25 mouse cellular contexts compared by ENCODE assay signal in genomic region chr6:120469268-120469667, GRCm38 (mm10). TPM values are rescaled to one million over a fixed set of nuclear protein-coding genes. Genes with fewer than 3 reads are reported as not detected.
DNase-seq lines count a peak whose midpoint lies in the region; ATAC-seq and TF ChIP-seq lines count a peak whose summit lies in the region.
"Had no signal": no experiment of that assay in that cellular context is flagged by ENCODE, and none has a peak within 500 bp of the region (broad histone marks: within the 10 kb centered on the region; RNA-seq: fewer than 3 reads in every experiment).

No protein-coding gene starts in this region.

- ATAC-seq in hindbrain, postnatal 0 days = no peak
- no peak for ATAC-seq in liver, postnatal 0 days
- no peak for ATAC-seq in liver, embryonic 12.5 days
- no peak for ATAC-seq in forebrain, postnatal 0 days
- no peak for ATAC-seq in forebrain, embryonic 13.5 days
- ATAC-seq: midbrain, embryonic 15.5 days had no signal

- peaks cover 47% of the 10 kb centered on the region for H3K79me2 ChIP-seq in MEL (ENCODE audit: control insufficient read depth, insufficient read depth, low read length, poor library complexity)

- no peaks in the 10 kb centered on the region for H3K9me3 ChIP-seq in hindbrain, postnatal 0 days (ENCODE audit: low read length)
- H3K9me3 ChIP-seq in hindbrain, embryonic 10.5 days = no peaks in the 10 kb centered on the region
- no peaks in the 10 kb centered on the region for H3K9me3 ChIP-seq in liver, postnatal 0 days (ENCODE audit: low read length)
- H3K9me3 ChIP-seq in liver, embryonic 12.5 days (replicated peaks) = no peaks in the 10 kb centered on the region
- no peaks in the 10 kb centered on the region for H3K9me3 ChIP-seq in MEL (replicated peaks; ENCODE audit: insufficient read depth, low read length)
- H3K9me3 ChIP-seq in forebrain, postnatal 0 days (ENCODE audit: low read length) = no peaks in the 10 kb centered on the region
- no peaks in the 10 kb centered on the region for H3K9me3 ChIP-seq in forebrain, embryonic 13.5 days (replicated peaks)
- H3K9me3 ChIP-seq: embryonic facial prominence, embryonic 15.5 days; hindbrain, embryonic 15.5 days; kidney, embryonic 15.5 days; lung, embryonic 15.5 days; midbrain, embryonic 15.5 days had no signal

- no peak for DNase-seq in hindbrain, postnatal 0 days (ENCODE audit: low spot score)
- no peak for DNase-seq in hindbrain, embryonic 10.5 days (ENCODE audit: low spot score)
- DNase-seq in liver, postnatal 0 days = no peak
- DNase-seq in 416B (ENCODE audit: low read depth) (peak; percentile 51), MEL (ENCODE audit: low read depth, low spot score) (peak; percentile 60)
- DNase-seq in forebrain, postnatal 0 days = no peak
- DNase-seq: adrenal gland, postnatal 25 days; cerebellum, adult 9-10 months; gastrocnemius, postnatal 36 days; heart, postnatal 4 days; kidney, adult 11 months; lung, postnatal 4 days; thymus, postnatal 25 days had no signal

- no peaks in the 10 kb centered on the region for H3K36me3 ChIP-seq in hindbrain, postnatal 0 days (ENCODE audit: insufficient read depth, low read length)
- H3K36me3 ChIP-seq in hindbrain, embryonic 10.5 days = no peaks in the 10 kb centered on the region
- H3K36me3 ChIP-seq in liver, postnatal 0 days (replicated peaks; ENCODE audit: insufficient read depth, low read length) = peaks cover 6% of the 10 kb centered on the region
- H3K36me3 ChIP-seq in liver, embryonic 12.5 days = peaks cover 7% of the 10 kb centered on the region
- peaks cover 2 to 53% of the 10 kb centered on the region in 2 experiments; a peak in 3 of 4 replicates for H3K36me3 ChIP-seq in MEL (ENCODE audit: control insufficient read depth in 1 of 2, insufficient read depth in 2 of 2, low read length in 2 of 2)
- H3K36me3 ChIP-seq in forebrain, postnatal 0 days (ENCODE audit: insufficient read depth) = no peaks in the 10 kb centered on the region
- no peaks in the 10 kb centered on the region for H3K36me3 ChIP-seq in forebrain, embryonic 13.5 days (ENCODE audit: poor library complexity, severe bottlenecking)
- H3K36me3 ChIP-seq: embryonic facial prominence, embryonic 15.5 days; hindbrain, embryonic 15.5 days; kidney, embryonic 15.5 days; lung, embryonic 15.5 days; midbrain, embryonic 15.5 days had no signal

- no peak overlapping the region for H3K4me2 ChIP-seq in hindbrain, postnatal 0 days (ENCODE audit: low read depth, low read length)
- H3K4me2 ChIP-seq in liver, postnatal 0 days (ENCODE audit: low read depth, low read length) = no peak overlapping the region; the same call in 1 of the 2 replicates
- H3K4me2 ChIP-seq in liver, embryonic 12.5 days = no peak overlapping the region
- H3K4me2 ChIP-seq in forebrain, postnatal 0 days (ENCODE audit: low read depth) = no peak overlapping the region
- H3K4me2 ChIP-seq in forebrain, embryonic 13.5 days = no peak overlapping the region
- H3K4me2 ChIP-seq: embryonic facial prominence, embryonic 15.5 days; hindbrain, embryonic 15.5 days; kidney, embryonic 15.5 days; lung, embryonic 15.5 days; midbrain, embryonic 15.5 days had no signal

- H3K9ac ChIP-seq in hindbrain, postnatal 0 days (replicated peaks; ENCODE audit: low read length) = no peak overlapping the region
- H3K9ac ChIP-seq in liver, postnatal 0 days (replicated peaks) = no peak overlapping the region
- H3K9ac ChIP-seq in liver, embryonic 12.5 days = no peak overlapping the region
- no peak overlapping the region for H3K9ac ChIP-seq in MEL (ENCODE audit: control insufficient read depth, low read depth, low read length, poor library complexity, severe bottlenecking)
- no peak overlapping the region for H3K9ac ChIP-seq in forebrain, postnatal 0 days
- no peak overlapping the region for H3K9ac ChIP-seq in forebrain, embryonic 13.5 days
- H3K9ac ChIP-seq: embryonic facial prominence, embryonic 15.5 days; hindbrain, embryonic 15.5 days; kidney, embryonic 15.5 days; lung, embryonic 15.5 days; midbrain, embryonic 15.5 days had no signal

- peak; percentile 26; the same call in 1 of the 2 replicates for TF ChIP-seq CTCF in hindbrain, postnatal 0 days (IDR thresholded peaks at IDR 0.05; ENCODE audit: low read depth)
- TF ChIP-seq CTCF in liver, postnatal 0 days (IDR thresholded peaks at IDR 0.05; ENCODE audit: low read depth) = peak; percentile 50
- peak in 2 of 3 experiments; percentile 20 to 46; a peak in 3 of 6 replicates for TF ChIP-seq CTCF in MEL (IDR thresholded peaks at IDR 0.05 in 2 of 3, conservative IDR thresholded peaks at IDR 0.05 in 1 of 3; ENCODE audit: control insufficient read depth in 1 of 3, insufficient read depth in 1 of 3, low read depth in 2 of 3, low read length in 3 of 3, poor library complexity in 1 of 3, severe bottlenecking in 1 of 3)
- no peak for TF ChIP-seq CTCF in forebrain, postnatal 0 days (IDR thresholded peaks at IDR 0.05; ENCODE audit: low read depth)

- no peak for TF ChIP-seq EP300 in liver, postnatal 0 days (IDR thresholded peaks at IDR 0.05; ENCODE audit: low read depth)
- no peak for TF ChIP-seq EP300 in MEL (IDR thresholded peaks at IDR 0.05; ENCODE audit: low read depth in 1 of 2, low read length in 2 of 2)

- 70% methylated on average over 3 of the region's 3 CpGs for WGBS in hindbrain, postnatal 0 days
- WGBS in hindbrain, embryonic 10.5 days = 72% methylated on average over 3 of the region's 3 CpGs
- 65% methylated on average over 3 of the region's 3 CpGs for WGBS in liver, postnatal 0 days (ENCODE audit: insufficient replicate concordance)
- 58% methylated on average over 3 of the region's 3 CpGs for WGBS in liver, embryonic 12.5 days (ENCODE audit: insufficient replicate concordance)
- WGBS in forebrain, postnatal 0 days = 73% methylated on average over 3 of the region's 3 CpGs
- WGBS in forebrain, embryonic 13.5 days = 73% methylated on average over 3 of the region's 3 CpGs

- TF ChIP-seq RAD21 in MEL (IDR thresholded peaks at IDR 0.05; ENCODE audit: low read depth, low read length) = no peak; the same call in 1 of the 2 replicates

- TF ChIP-seq POLR2A in MEL (IDR thresholded peaks at IDR 0.05; ENCODE audit: control insufficient read depth in 1 of 2, insufficient read depth in 1 of 2, low read depth in 1 of 2, low read length in 2 of 2, poor library complexity in 1 of 2) = no peak

- H3K27me3 ChIP-seq in hindbrain, postnatal 0 days (ENCODE audit: insufficient read depth, low read length) = no peaks in the 10 kb centered on the region
- peaks cover 16% of the 10 kb centered on the region for H3K27me3 ChIP-seq in hindbrain, embryonic 10.5 days (ENCODE audit: insufficient read depth, poor library complexity, severe bottlenecking)
- no peaks in the 10 kb centered on the region for H3K27me3 ChIP-seq in liver, postnatal 0 days (ENCODE audit: insufficient read depth, low read length)
- no peaks in the 10 kb centered on the region for H3K27me3 ChIP-seq in liver, embryonic 12.5 days (replicated peaks)
- no peaks in the 10 kb centered on the region for H3K27me3 ChIP-seq in MEL (ENCODE audit: control insufficient read depth in 1 of 2, insufficient read depth in 2 of 2, low read length in 2 of 2)
- 0 out of 2 replicates have a peak, but pooled peaks cover 3% of the 10 kb centered on the region for H3K27me3 ChIP-seq in forebrain, postnatal 0 days (ENCODE audit: insufficient read depth, low read length)
- H3K27me3 ChIP-seq in forebrain, embryonic 13.5 days = peaks cover 15% of the 10 kb centered on the region
- H3K27me3 ChIP-seq: embryonic facial prominence, embryonic 15.5 days; hindbrain, embryonic 15.5 days had no signal

- no peak overlapping the region for H3K4me3 ChIP-seq in hindbrain, postnatal 0 days (ENCODE audit: low read length)
- H3K4me3 ChIP-seq in hindbrain, embryonic 10.5 days = no peak overlapping the region
- no peak overlapping the region for H3K4me3 ChIP-seq in liver, postnatal 0 days (ENCODE audit: low read depth, low read length)
- H3K4me3 ChIP-seq in liver, embryonic 12.5 days = no peak overlapping the region
- H3K4me3 ChIP-seq in MEL (ENCODE audit: control insufficient read depth in 1 of 2, insufficient read depth in 1 of 2, low read depth in 2 of 2, low read length in 2 of 2) = no peak overlapping the region
- H3K4me3 ChIP-seq in forebrain, postnatal 0 days (ENCODE audit: low read depth, low read length) = no peak overlapping the region
- no peak overlapping the region for H3K4me3 ChIP-seq in forebrain, embryonic 13.5 days
- H3K4me3 ChIP-seq: embryonic facial prominence, embryonic 15.5 days; hindbrain, embryonic 15.5 days; kidney, embryonic 15.5 days; lung, embryonic 15.5 days; midbrain, embryonic 15.5 days; myocyte had no signal

- no peak overlapping the region for H3K27ac ChIP-seq in hindbrain, postnatal 0 days
- H3K27ac ChIP-seq in hindbrain, embryonic 10.5 days = no peak overlapping the region
- peak overlapping the region; percentile 73 for H3K27ac ChIP-seq in liver, postnatal 0 days (ENCODE audit: low read depth)
- H3K27ac ChIP-seq in liver, embryonic 12.5 days = no peak overlapping the region
- H3K27ac ChIP-seq in MEL (ENCODE audit: control insufficient read depth, low read depth, low read length) = no peak overlapping the region
- H3K27ac ChIP-seq in forebrain, postnatal 0 days (ENCODE audit: low read depth, low read length) = no peak overlapping the region
- no peak overlapping the region for H3K27ac ChIP-seq in forebrain, embryonic 13.5 days
- H3K27ac ChIP-seq: embryonic facial prominence, embryonic 15.5 days; hindbrain, embryonic 15.5 days; kidney, embryonic 15.5 days; lung, embryonic 15.5 days; midbrain, embryonic 15.5 days had no signal

- peaks cover 24% of the 10 kb centered on the region; the same call in 1 of the 2 replicates for H3K4me1 ChIP-seq in hindbrain, postnatal 0 days (ENCODE audit: insufficient read depth, low read length)
- peaks cover 42% of the 10 kb centered on the region for H3K4me1 ChIP-seq in hindbrain, embryonic 10.5 days (replicated peaks)
- H3K4me1 ChIP-seq in liver, postnatal 0 days (ENCODE audit: insufficient read depth) = peaks cover 75% of the 10 kb centered on the region
- peaks cover 84% of the 10 kb centered on the region for H3K4me1 ChIP-seq in liver, embryonic 12.5 days
- peaks cover 25 to 65% of the 10 kb centered on the region in 2 experiments for H3K4me1 ChIP-seq in MEL (ENCODE audit: control insufficient read depth in 1 of 2, insufficient read depth in 2 of 2, low read length in 2 of 2)
- H3K4me1 ChIP-seq in forebrain, postnatal 0 days (ENCODE audit: insufficient read depth) = peaks cover 12% of the 10 kb centered on the region; the same call in 1 of the 2 replicates
- H3K4me1 ChIP-seq in forebrain, embryonic 13.5 days = peaks cover 32% of the 10 kb centered on the region

RNA-seq across cellular contexts. Expression of gene Il17ra, which starts 6.2 kb away (rescaled TPM):
- 7.8 and 10.6 TPM in 2 replicates for total RNA-seq in hindbrain, postnatal 0 days (2014; rRNA removed)
- 5.8 and 7.0 TPM in 2 replicates for polyA plus RNA-seq in hindbrain, postnatal 0 days (2015; fragmentation: Nextera tagmentation; extraction: Ambion mirVana)
- polyA plus RNA-seq in hindbrain, embryonic 10.5 days (2016; fragmentation: Nextera tagmentation; extraction: Ambion mirVana) = 5.4 and 6.2 TPM in 2 replicates
- 9.4 and 10.6 TPM in 2 replicates for polyA plus RNA-seq in liver, postnatal 0 days (2015; fragmentation: Nextera tagmentation; extraction: Ambion mirVana)
- polyA plus RNA-seq in liver, embryonic 12.5 days (2016; fragmentation: Nextera tagmentation; extraction: Ambion mirVana) = 13.3 and 14.8 TPM in 2 replicates
- total RNA-seq in MEL (2012; rRNA removed) = 18.0 and 19.5 TPM in 2 replicates
- 10 to 100 TPM in 1 of 2 experiments, not detected in 1; 43.3 TPM for polyA plus RNA-seq in MEL (2012; ENCODE audit: insufficient read depth in 1 of 2, insufficient read length in 2 of 2, low read depth in 1 of 2, low replicate concordance in 2 of 2, missing spikeins in 1 of 2)
- 2.5 and 4.2 TPM in 2 replicates for total RNA-seq in forebrain, postnatal 0 days (2014; rRNA removed)
- polyA plus RNA-seq in forebrain, postnatal 0 days (2015; fragmentation: Nextera tagmentation; extraction: Ambion mirVana) = 3.2 and 3.4 TPM in 2 replicates
- polyA plus RNA-seq in forebrain, embryonic 13.5 days (2015; fragmentation: Nextera tagmentation; extraction: Ambion mirVana) = 4.4 and 5.2 TPM in 2 replicates

RNA-seq across cellular contexts. Expression of gene Tmem121b, which starts 24.3 kb away (rescaled TPM):
- 25.9 and 31.9 TPM in 2 replicates for total RNA-seq in hindbrain, postnatal 0 days (2014; rRNA removed)
- polyA plus RNA-seq in hindbrain, postnatal 0 days (2015; fragmentation: Nextera tagmentation; extraction: Ambion mirVana) = 2.3 and 2.5 TPM in 2 replicates
- polyA plus RNA-seq in hindbrain, embryonic 10.5 days (2016; fragmentation: Nextera tagmentation; extraction: Ambion mirVana) = 0.52 and 1.1 TPM in 2 replicates
- not detected in 2 replicates for polyA plus RNA-seq in liver, postnatal 0 days (2015; fragmentation: Nextera tagmentation; extraction: Ambion mirVana)
- 0.02 TPM in 1 of 2 replicates, not detected in the other for polyA plus RNA-seq in liver, embryonic 12.5 days (2016; fragmentation: Nextera tagmentation; extraction: Ambion mirVana)
- not detected in 2 replicates for total RNA-seq in MEL (2012; rRNA removed)
- polyA plus RNA-seq in MEL (2012; ENCODE audit: insufficient read depth in 1 of 2, insufficient read length in 2 of 2, low read depth in 1 of 2, low replicate concordance in 2 of 2, missing spikeins in 1 of 2) = under 1 TPM in 1 of 2 experiments, not detected in 1; 0.18 TPM
- total RNA-seq in forebrain, postnatal 0 days (2014; rRNA removed) = 26.1 and 27.6 TPM in 2 replicates
- 2.7 and 3.0 TPM in 2 replicates for polyA plus RNA-seq in forebrain, postnatal 0 days (2015; fragmentation: Nextera tagmentation; extraction: Ambion mirVana)
- 2.0 and 2.3 TPM in 2 replicates for polyA plus RNA-seq in forebrain, embryonic 13.5 days (2015; fragmentation: Nextera tagmentation; extraction: Ambion mirVana)
- total RNA-seq: adrenal gland, postnatal 25 days; gastrocnemius, postnatal 36 days; heart, adult 8-10 months; liver, adult 2 months; megakaryocyte-erythroid progenitor cell, adult 5-6 weeks; neutrophil, adult 5-6 weeks had no signal
- polyA plus RNA-seq: liver, adult 2 months had no signal

Comparison
In these comparisons a context has a peak if more than half of its experiments do, and no peak if none do; other contexts are left out.
1. DNase-seq: peak in 416B (single experiment) and MEL (single experiment); none in hindbrain, postnatal 0 days (single experiment), hindbrain, embryonic 10.5 days (single experiment), liver, postnatal 0 days (single experiment) and forebrain, postnatal 0 days (single experiment).